Comparison of ENCODE assay signal across 26 mouse cellular contexts in genomic region chr3:122807313-122807712, GRCm38 (mm10).
DNase-seq lines count a peak whose midpoint lies in the region; ATAC-seq and TF ChIP-seq lines count a peak whose summit lies in the region.
"Had no signal": no experiment of that assay in that cellular context is flagged by ENCODE, and none has a peak within 500 bp of the region (broad histone marks: within the 10 kb centered on the region; RNA-seq: fewer than 3 reads in every experiment).

No protein-coding gene starts in this region.

- intact Hi-C loops in left cerebral cortex, postnatal 14 days (cut with DNase I) = no loop called here
- intact Hi-C loops in left cerebral cortex, adult 2 months (cut with DNase I) = no loop called here

- no peak overlapping the region for H3K9ac ChIP-seq in forebrain, embryonic 13.5 days
- H3K9ac ChIP-seq in forebrain, embryonic 11.5 days (ENCODE audit: low read length) = no peak overlapping the region
- no peak overlapping the region for H3K9ac ChIP-seq in hindbrain, embryonic 11.5 days (ENCODE audit: low read depth, low read length)
- H3K9ac ChIP-seq: heart, embryonic 13.5 days; liver, embryonic 14.5 days; lung, embryonic 15.5 days; neural tube, embryonic 12.5 days had no signal

- H3K27ac ChIP-seq in forebrain, embryonic 13.5 days = no peak overlapping the region
- no peak overlapping the region for H3K27ac ChIP-seq in forebrain, embryonic 11.5 days (ENCODE audit: low read depth, low read length)
- no peak overlapping the region for H3K27ac ChIP-seq in left cerebral cortex, adult 2 months
- no peak overlapping the region for H3K27ac ChIP-seq in hindbrain, embryonic 11.5 days (ENCODE audit: low read depth, low read length)
- H3K27ac ChIP-seq: heart, embryonic 13.5 days; liver, embryonic 14.5 days; lung, embryonic 15.5 days; macrophage; midbrain, embryonic 10.5 days; neural tube, embryonic 12.5 days had no signal

- 0 out of 2 replicates have a peak, but pooled peaks cover 3% of the 10 kb centered on the region for H3K4me1 ChIP-seq in forebrain, embryonic 13.5 days
- H3K4me1 ChIP-seq in forebrain, embryonic 11.5 days (replicated peaks; ENCODE audit: control insufficient read depth, insufficient read depth, low read length) = no peaks in the 10 kb centered on the region
- H3K4me1 ChIP-seq in hindbrain, embryonic 11.5 days (replicated peaks; ENCODE audit: control insufficient read depth, insufficient read depth, low read length) = no peaks in the 10 kb centered on the region
- H3K4me1 ChIP-seq: heart, embryonic 13.5 days; lung, embryonic 15.5 days; neural tube, embryonic 12.5 days had no signal

- H3K36me3 ChIP-seq in forebrain, embryonic 13.5 days (ENCODE audit: poor library complexity, severe bottlenecking) = peaks cover 3% of the 10 kb centered on the region; the same call in 1 of the 2 replicates
- no peaks in the 10 kb centered on the region for H3K36me3 ChIP-seq in forebrain, embryonic 11.5 days (ENCODE audit: control insufficient read depth, insufficient read depth, low read length)
- H3K36me3 ChIP-seq in hindbrain, embryonic 11.5 days (ENCODE audit: control insufficient read depth, insufficient read depth, low read length) = no peaks in the 10 kb centered on the region

- H3K4me2 ChIP-seq in forebrain, embryonic 13.5 days = no peak overlapping the region
- H3K4me2 ChIP-seq in forebrain, embryonic 11.5 days (ENCODE audit: low read depth, low read length, severe bottlenecking) = no peak overlapping the region
- H3K4me2 ChIP-seq in hindbrain, embryonic 11.5 days (replicated peaks; ENCODE audit: low read depth, low read length) = no peak overlapping the region
- H3K4me2 ChIP-seq: heart, embryonic 13.5 days; lung, embryonic 15.5 days; neural tube, embryonic 12.5 days had no signal

- no peak for TF ChIP-seq CTCF in left cerebral cortex, adult 2 months (IDR thresholded peaks at IDR 0.05)

- no peak overlapping the region for H3K4me3 ChIP-seq in forebrain, embryonic 13.5 days
- no peak overlapping the region for H3K4me3 ChIP-seq in forebrain, embryonic 11.5 days (ENCODE audit: low read depth, low read length)
- H3K4me3 ChIP-seq in left cerebral cortex, adult 2 months = no peak overlapping the region
- H3K4me3 ChIP-seq in hindbrain, embryonic 11.5 days (ENCODE audit: low read depth, low read length) = no peak overlapping the region
- H3K4me3 ChIP-seq: heart, embryonic 13.5 days; lung, embryonic 15.5 days; midbrain, embryonic 10.5 days; neural tube, embryonic 12.5 days had no signal

- WGBS in forebrain, embryonic 13.5 days = 72% methylated on average over 8 of the region's 8 CpGs
- WGBS in forebrain, embryonic 11.5 days = 83% methylated on average over 8 of the region's 8 CpGs
- WGBS in hindbrain, embryonic 11.5 days = 88% methylated on average over 8 of the region's 8 CpGs

- 0 out of 2 replicates have a peak, but pooled peaks have one; percentile 21 for ATAC-seq in forebrain, embryonic 13.5 days
- ATAC-seq in forebrain, embryonic 11.5 days (replicated peaks; ENCODE audit: low FRiP score) = no peak
- ATAC-seq in hindbrain, embryonic 11.5 days (ENCODE audit: low FRiP score) = no peak
- ATAC-seq: activated CD4-positive, CD25-positive, alpha-beta regulatory T cell, adult 4 months; CD4-positive, CD25-positive, alpha-beta regulatory T cell, adult 4 months; hindbrain, embryonic 16.5 days; intestine, embryonic 16.5 days had no signal

- no peak for DNase-seq in forebrain, embryonic 11.5 days (ENCODE audit: low spot score)
- peak; percentile 24 to 31 for DNase-seq in left cerebral cortex, postnatal 14 days (ENCODE audit: low spot score in 2 of 2)
- no peak for DNase-seq in left cerebral cortex, adult 2 months (ENCODE audit: extremely low spot score in 1 of 2, low spot score in 2 of 2)
- peak; percentile 74 for DNase-seq in brain, adult 2 months (ENCODE audit: low read depth, low spot score)
- peak; percentile 43 for DNase-seq in layer of hippocampus, adult 9-10 months (ENCODE audit: low spot score)
- DNase-seq in hindbrain, embryonic 11.5 days (ENCODE audit: low spot score) = no peak
- DNase-seq in cerebellum, postnatal 14 days = no peak
- DNase-seq: adrenal gland, postnatal 10 days; cerebellum, adult 11 months; cerebellum, postnatal 10 days; gastrocnemius, postnatal 10 days; heart, adult 11 months; kidney, postnatal 36 days; thymus, adult 18-20 months; thymus, postnatal 4 days had no signal

- H3K9me3 ChIP-seq in forebrain, embryonic 13.5 days (replicated peaks) = no peaks in the 10 kb centered on the region
- H3K9me3 ChIP-seq in forebrain, embryonic 11.5 days (ENCODE audit: control insufficient read depth, low read length) = no peaks in the 10 kb centered on the region
- H3K9me3 ChIP-seq in hindbrain, embryonic 11.5 days (ENCODE audit: control insufficient read depth, low read length) = no peaks in the 10 kb centered on the region
- H3K9me3 ChIP-seq: lung, embryonic 15.5 days; midbrain, embryonic 10.5 days; neural tube, embryonic 12.5 days had no signal

- no peaks in the 10 kb centered on the region for H3K27me3 ChIP-seq in forebrain, embryonic 13.5 days
- H3K27me3 ChIP-seq in forebrain, embryonic 11.5 days (ENCODE audit: control insufficient read depth, insufficient read depth, low read length) = no peaks in the 10 kb centered on the region
- no peaks in the 10 kb centered on the region for H3K27me3 ChIP-seq in hindbrain, embryonic 11.5 days (ENCODE audit: control insufficient read depth, insufficient read depth, low read length)
- H3K27me3 ChIP-seq: heart, embryonic 13.5 days; lung, embryonic 15.5 days; neural tube, embryonic 12.5 days had no signal

Comparison
In these comparisons a context has a peak if more than half of its experiments do, and no peak if none do; other contexts are left out.
1. DNase-seq: peak in left cerebral cortex, postnatal 14 days (2 of 2), brain, adult 2 months (single experiment) and layer of hippocampus, adult 9-10 months (single experiment); none in forebrain, embryonic 11.5 days (single experiment), left cerebral cortex, adult 2 months (0 of 2), hindbrain, embryonic 11.5 days (single experiment) and cerebellum, postnatal 14 days (0 of 2).